Mouse (Mus musculus) megakaryocyte, embryonic 14.5 days (primary cell): ENCODE data around the gene Prph. TPM values are rescaled to one million over a fixed set of nuclear protein-coding genes. Genes with fewer than 3 reads are reported as not detected.

Source experiments
- H3K27me3 ChIP-seq: replicated peaks from 2 replicates; pipeline ENCODE3; 2012; ENCODE audit warnings: inconsistent platforms
- H3K36me3 ChIP-seq: replicated peaks from 2 replicates; pipeline ENCODE3; 2012; ENCODE audit warnings: low read length, inconsistent platforms, mixed read lengths
- H3K4me1 ChIP-seq: 2 replicates; pipeline ENCODE4 v1.6.1; 2012; ENCODE audit warnings: inconsistent platforms
- H3K4me3 ChIP-seq: replicated peaks from 2 replicates; pipeline ENCODE3; 2012; ENCODE audit warnings: moderate library complexity, mild to moderate bottlenecking, inconsistent platforms
- H3K9me3 ChIP-seq: 2 replicates; pipeline ENCODE4 v1.6.1; 2012; ENCODE audit warnings: inconsistent platforms
- FLI1 ChIP-seq: IDR thresholded peaks from 2 replicates; pipeline ENCODE4 v1.6.1; 2012; ENCODE audit warnings: low read length, inconsistent platforms, mixed read lengths
- GATA1 ChIP-seq: IDR thresholded peaks from 3 replicates; pipeline ENCODE4 v1.6.1; 2012; ENCODE audit warnings: mixed read lengths, low read length, inconsistent platforms, borderline replicate concordance
- polyA plus RNA-seq: library from polyadenylated mRNA; stranded (reverse); fragments of >175 nt; gene quantifications from 2 replicates; pipeline ENCODE4 v1.2.3, GENCODE M21; 2012; ENCODE audit warnings: low replicate concordance; ENCODE audit not compliant: insufficient read depth

Prph gene
- polyA plus RNA-seq, 1 experiment: not detected

DNA sequence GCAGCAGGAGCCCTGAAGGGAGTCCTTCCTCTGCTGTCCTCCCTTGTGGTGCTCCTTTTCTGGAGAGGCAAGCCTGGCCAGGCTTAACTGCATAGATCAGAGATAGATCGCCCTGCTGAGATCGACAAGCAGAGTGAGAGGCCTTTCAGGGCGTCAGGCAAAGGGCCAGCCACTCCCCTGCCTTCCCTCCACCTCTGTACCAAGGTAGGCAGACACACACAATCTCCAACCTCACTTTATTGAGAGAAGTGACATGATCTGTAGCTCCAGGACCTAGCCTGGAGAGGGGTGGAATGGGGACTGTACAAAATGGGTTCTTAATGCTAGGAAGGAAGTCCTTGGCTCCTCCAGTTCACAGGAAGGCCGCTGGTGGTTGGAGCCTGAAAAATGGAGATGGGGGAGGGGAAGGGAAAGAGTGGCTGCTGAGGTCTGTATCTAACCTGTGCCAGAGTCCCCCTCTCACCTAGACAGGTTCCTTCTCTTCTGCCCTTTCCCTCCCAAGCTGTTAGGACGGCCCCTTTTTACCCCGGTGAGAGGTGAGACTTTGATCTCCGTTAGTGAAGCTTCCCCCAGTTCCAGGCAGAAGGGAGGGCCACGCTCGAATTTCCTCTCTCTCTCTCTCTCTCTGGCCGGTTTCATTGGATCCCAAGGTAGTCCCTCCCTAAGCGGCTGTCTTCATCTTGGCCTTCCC, 29.0 kb downstream of the Prph start:
- Histone ChIP-seq H3K36me3 (peaks cover 45% of the 10 kb centered on the region), H3K4me3 (no peak overlapping the region), H3K4me1 (peaks cover 43% of the 10 kb centered on the region), H3K27me3 (peaks cover 45% of the 10 kb centered on the region), H3K9me3 (peaks cover 6% of the 10 kb centered on the region; the same call in 1 of the 2 replicates)
- TF ChIP-seq GATA1: no peak
- no peak for TF ChIP-seq FLI1

DNA sequence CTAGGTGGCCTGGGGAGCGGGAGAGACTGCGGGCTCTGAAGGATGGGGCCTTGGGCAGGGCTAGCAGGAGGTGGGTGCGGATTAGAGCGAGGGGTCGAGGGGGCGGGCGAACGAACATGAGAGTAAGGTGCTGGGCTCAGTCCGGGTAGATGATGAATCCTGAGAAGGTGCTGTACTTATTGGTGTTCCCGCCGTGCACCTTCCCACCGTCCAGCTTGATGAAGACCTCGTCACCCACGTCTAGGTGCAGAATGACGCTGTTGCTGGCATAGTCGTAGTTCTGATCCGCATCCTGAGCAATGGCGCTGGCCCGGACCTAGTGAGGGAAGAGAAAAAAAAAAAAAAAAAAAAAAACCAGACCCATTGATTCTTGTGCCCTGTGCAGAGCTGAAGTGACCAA, 29.6 kb downstream of the Prph start:
- peaks cover 6% of the 10 kb centered on the region; the same call in 1 of the 2 replicates for H3K9me3 ChIP-seq
- TF ChIP-seq GATA1 (no peak), FLI1 (no peak)
- H3K27me3 ChIP-seq: peaks cover 51% of the 10 kb centered on the region
- peaks cover 43% of the 10 kb centered on the region for H3K36me3 ChIP-seq
- H3K4me1 ChIP-seq: peaks cover 47% of the 10 kb centered on the region
- H3K4me3 ChIP-seq: no peak overlapping the region

DNA sequence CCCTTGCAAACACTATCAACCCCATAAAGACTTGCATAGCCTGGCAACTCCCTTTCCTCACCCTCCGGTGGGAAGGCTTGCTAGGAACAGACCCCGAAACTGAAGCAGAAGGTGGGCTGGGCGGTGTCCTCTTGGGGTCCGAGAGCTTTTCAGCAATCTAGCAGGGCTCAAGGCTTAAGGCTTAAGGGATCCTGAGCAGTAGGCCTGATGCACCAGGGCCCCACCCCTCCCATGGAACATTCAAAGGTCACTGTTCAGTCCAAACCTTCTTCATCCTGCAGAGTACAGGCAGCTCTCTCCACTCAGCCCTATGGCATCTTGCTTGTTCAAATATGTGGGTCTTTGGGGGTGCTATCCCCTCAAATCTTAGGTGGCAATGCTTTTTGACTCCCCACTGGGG, 31.0 kb downstream of the Prph start:
- H3K4me3 ChIP-seq: no peak overlapping the region
- peaks cover 30% of the 10 kb centered on the region for H3K36me3 ChIP-seq
- peaks cover 64% of the 10 kb centered on the region for H3K27me3 ChIP-seq
- TF ChIP-seq FLI1 (no peak), GATA1 (no peak)
- H3K4me1 ChIP-seq: peaks cover 45% of the 10 kb centered on the region
- H3K9me3 ChIP-seq: peaks cover 6% of the 10 kb centered on the region; the same call in 1 of the 2 replicates

DNA sequence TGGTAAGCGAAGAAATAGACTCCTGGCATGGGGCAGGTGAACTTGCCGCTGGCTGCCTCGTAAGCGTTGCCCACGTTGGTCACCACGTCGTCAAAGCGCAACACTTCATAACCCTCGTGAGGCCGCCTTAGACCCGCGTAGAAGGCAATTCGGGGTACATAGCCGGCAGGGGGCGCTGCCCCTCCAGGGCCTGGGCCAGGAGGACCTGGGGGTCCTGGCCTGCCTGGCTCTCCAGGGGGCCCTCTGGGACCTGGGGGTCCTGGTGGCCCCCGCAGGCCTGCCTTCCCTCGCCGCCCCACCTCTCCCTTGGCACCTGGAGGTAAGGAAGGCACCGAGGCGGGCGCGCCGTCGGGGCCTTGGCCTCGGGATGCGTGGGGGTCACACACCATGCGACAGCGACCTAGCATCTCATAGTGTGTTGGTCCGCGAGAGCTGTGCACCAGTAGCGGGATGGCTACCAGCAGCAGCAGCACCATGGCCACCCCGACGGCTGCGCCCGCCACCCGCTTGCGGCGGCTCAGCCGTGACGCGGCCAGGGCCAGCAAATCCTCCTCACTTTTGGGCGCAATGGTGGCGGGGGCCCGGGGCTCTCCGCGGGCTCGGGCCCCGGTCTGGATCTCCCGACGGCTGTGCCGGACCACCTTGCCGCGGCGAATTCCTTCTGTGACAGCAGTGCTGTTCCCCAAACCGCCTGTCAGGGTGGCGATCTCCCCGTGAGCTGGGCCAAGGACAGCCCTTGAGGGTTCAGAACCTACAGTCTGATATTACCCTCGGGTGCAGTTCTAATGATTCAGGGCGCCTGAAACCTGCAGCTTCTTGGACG, 32.5 kb downstream of the Prph start, which contains the start of gene C1ql4:
Gene C1ql4 (minus strand): TSS at position 565 of the 823 bp plus-strand sequence.
- Histone ChIP-seq H3K4me3 (peak within 1 kb of the TSS; percentile 88), H3K4me1 (peaks cover 47% of the 10 kb centered on the region), H3K27me3 (peaks cover 76% of the 10 kb centered on the region), H3K9me3 (peaks cover 6% of the 10 kb centered on the region; the same call in 1 of the 2 replicates), H3K36me3 (peaks cover 16% of the 10 kb centered on the region)
- no peak for TF ChIP-seq GATA1
- TF ChIP-seq FLI1: no peak

DNA sequence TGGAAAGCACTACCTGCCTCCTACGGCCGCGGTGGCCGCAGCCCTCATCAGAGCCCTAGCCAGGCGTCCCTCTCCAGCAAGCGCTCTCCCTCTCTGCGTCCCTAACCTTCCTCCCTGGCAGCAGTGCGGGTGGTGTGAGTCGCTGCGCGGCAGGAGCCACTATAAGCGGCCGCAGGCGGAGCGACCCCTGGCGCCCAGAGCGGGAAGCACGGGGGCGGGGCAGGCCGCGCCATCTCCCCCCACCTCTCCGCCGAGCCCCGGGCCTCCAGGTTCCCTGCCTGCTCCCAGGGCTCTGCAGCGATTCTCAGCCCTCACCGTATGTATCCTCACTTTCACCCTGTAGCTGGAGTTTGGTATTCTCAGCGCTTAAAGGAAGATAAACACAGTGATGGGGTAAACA, 33.3 kb downstream of the Prph start:
- Histone ChIP-seq H3K27me3 (peaks cover 84% of the 10 kb centered on the region), H3K4me1 (peaks cover 49% of the 10 kb centered on the region), H3K36me3 (peaks cover 7% of the 10 kb centered on the region), H3K4me3 (peak overlapping the region; percentile 88), H3K9me3 (peaks cover 6% of the 10 kb centered on the region; the same call in 1 of the 2 replicates)
- TF ChIP-seq GATA1: no peak
- TF ChIP-seq FLI1: no peak

DNA sequence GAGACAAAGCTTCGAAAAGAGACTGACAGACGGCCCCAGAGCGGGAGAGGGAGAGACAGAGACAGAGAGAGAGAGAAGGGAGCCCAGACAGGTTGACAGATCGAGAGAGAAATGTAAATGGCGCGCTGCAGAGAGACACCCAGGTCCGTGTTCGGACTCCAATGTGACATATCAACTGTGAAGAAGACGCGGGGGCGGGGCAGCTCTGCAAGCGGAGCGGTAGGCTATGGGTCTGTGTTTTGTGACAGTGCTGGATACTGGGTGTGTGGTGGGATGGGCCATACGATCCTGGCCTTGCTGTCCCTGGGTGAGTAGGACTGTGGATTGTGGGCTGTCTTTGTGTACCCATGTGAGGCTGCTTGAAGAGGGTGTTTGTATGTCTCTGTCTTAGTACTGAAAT, 34.1 kb downstream of the Prph start:
- Histone ChIP-seq H3K36me3 (peaks cover under 1% of the 10 kb centered on the region), H3K27me3 (peaks cover 91% of the 10 kb centered on the region), H3K4me3 (peak overlapping the region; percentile 62), H3K9me3 (peaks cover 6% of the 10 kb centered on the region; the same call in 1 of the 2 replicates), H3K4me1 (peaks cover 49% of the 10 kb centered on the region)
- no peak for TF ChIP-seq GATA1
- TF ChIP-seq FLI1: no peak

DNA sequence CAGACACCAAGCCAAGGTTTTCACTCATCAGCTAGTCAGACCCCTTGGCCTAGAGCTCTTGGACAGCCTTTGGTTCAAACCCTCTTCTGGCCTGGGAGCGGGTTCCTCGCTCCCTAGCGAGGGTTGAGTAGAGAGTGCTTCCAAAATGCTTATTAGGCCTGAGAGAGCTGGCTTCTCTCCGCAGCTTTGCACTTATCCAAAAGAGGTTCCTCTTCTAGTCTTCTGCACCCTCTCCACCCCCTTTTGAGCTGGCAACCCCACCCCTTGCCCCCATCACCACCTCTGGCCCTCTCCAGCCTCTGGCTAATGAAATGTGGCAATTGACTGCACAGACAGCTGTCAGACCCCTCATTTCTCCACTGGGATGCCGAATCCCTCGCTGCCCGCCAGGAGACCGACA, 37.9 kb downstream of the Prph start, which contains the start of gene Dnajc22:
Gene Dnajc22 (plus strand): TSS at position 301 of the 400 bp plus-strand sequence.
- peak within 1 kb of the TSS; percentile 89 for H3K4me3 ChIP-seq
- TF ChIP-seq FLI1 (no peak), GATA1 (no peak)
- H3K36me3 ChIP-seq: no peaks in the 10 kb centered on the region
- H3K27me3 ChIP-seq: peaks cover 93% of the 10 kb centered on the region
- H3K4me1 ChIP-seq: peaks cover 60% of the 10 kb centered on the region
- no peaks in the 10 kb centered on the region for H3K9me3 ChIP-seq

DNA sequence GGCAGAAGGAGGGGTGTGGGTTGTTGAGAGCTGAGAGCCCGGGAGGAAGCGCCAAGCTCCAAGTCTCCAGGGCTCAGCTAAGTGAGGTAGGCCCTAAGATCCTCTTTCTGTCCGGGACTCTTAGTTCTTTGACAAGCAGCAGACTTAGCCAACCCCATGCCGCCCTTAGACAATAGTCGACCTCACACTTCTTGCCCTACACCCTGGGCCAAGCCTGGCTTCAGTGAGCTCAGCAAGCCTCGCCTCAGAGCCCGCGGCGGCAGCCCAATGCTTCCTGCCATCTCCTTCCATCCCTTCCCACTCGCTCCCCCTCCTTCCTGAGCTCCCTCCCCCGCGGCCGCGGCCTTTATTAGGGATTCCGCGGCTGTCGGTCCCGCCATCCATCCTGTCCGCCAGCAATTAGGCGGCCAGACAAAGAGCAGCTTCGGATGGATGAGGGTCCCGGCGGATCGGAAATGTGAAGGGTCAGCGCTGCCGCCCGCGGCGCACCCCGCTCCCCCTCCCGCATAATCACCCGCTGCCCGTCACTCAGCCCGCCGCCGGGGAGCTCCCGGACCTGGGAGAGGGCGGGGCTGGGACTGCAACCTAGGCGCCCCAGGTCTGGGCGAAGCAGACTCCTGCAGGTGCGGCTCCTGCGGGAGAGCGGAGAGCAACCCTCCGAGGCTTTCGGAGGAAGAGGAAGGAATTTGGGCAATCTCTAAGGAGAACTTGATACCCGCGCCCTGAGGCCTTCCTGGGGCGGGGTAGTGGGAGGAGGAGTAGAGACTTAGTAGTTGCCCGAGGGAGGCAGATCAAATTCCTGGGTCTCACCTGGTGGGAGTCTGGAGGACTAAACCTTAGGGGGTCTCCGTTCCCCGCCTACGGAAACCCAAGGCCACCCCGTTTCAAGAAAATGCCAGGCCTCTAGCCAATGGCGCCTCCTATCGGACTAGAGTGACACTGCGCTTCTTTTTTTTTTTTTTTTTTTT, 38.6 kb downstream of the Prph start:
- H3K4me1 ChIP-seq: peaks cover 60% of the 10 kb centered on the region
- no peaks in the 10 kb centered on the region for H3K9me3 ChIP-seq
- H3K36me3 ChIP-seq: no peaks in the 10 kb centered on the region
- peaks cover 93% of the 10 kb centered on the region for H3K27me3 ChIP-seq
- TF ChIP-seq GATA1 (no peak), FLI1 (no peak)
- peak overlapping the region; percentile 89 for H3K4me3 ChIP-seq

DNA sequence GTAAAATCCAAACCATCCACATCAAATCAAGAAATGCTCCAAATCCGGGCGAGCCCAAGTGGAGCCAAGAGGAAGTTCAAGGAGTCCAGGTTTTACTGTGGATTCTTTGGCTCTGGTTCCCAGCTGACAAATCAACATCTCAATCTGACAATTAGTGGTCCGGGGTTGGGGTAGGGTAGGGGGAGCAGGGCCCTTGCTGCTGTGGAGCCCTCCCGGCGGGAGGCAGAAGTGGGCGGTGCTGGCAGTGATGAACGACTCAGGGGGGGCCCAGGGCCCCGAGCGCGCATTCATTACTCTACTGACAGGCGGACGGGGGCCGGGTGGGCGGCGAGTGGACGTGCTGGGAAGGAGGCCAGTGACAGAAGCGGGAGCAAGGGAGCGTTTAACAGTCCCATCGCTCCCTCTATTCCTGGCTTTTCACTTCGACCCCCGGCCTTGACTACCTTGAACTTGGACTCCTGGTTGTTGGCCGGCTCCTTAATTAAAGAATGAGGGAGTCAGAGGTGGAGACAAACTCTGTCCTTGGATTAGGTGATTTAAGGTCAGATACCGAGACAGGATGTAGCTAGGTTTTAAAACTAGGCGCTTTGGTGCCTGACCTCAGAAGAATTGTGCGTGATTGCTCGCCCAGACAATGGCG, 39.8 kb downstream of the Prph start:
- H3K4me1 ChIP-seq: peaks cover 62% of the 10 kb centered on the region
- TF ChIP-seq FLI1 (no peak), GATA1 (no peak)
- H3K36me3 ChIP-seq: no peaks in the 10 kb centered on the region
- H3K9me3 ChIP-seq: no peaks in the 10 kb centered on the region
- peaks cover 93% of the 10 kb centered on the region for H3K27me3 ChIP-seq
- peak overlapping the region; percentile 48 for H3K4me3 ChIP-seq
